Mouse (Mus musculus) testis, adult 2 months (tissue): Measurements from ENCODE around the gene Knl1.

Experiments used
- CTCF ChIP-seq: fragments of 200-500 bp; IDR thresholded peaks from 2 replicates; pipeline ENCODE4 v1.5.1; 2012; ENCODE audit warnings: low read depth, mild to moderate bottlenecking, inconsistent platforms, low read length, moderate library complexity; ENCODE audit not compliant: control insufficient read depth, insufficient read depth, insufficient replicate concordance
- POLR2A ChIP-seq: fragments of 200-500 bp; IDR thresholded peaks from 2 replicates; pipeline ENCODE4 v1.6.1; 2012; ENCODE audit warnings: low read depth, mild to moderate bottlenecking, inconsistent platforms, low read length, moderate library complexity; ENCODE audit not compliant: control insufficient read depth

GRCm38 (mm10) chr2:118999025-118999639, 47.8 kb upstream of the Knl1 start:
- TF ChIP-seq CTCF (no peak), POLR2A (no peak)
